Mouse (Mus musculus) G1E (cell line): ENCODE data around the gene Gnpat. TPM values are rescaled to one million over a fixed set of nuclear protein-coding genes. Genes with fewer than 3 reads are reported as not detected.

Experiments
- ATAC-seq: 2 replicates; pipeline ENCODE4 v1.8.0; 2016; ENCODE audit warnings: mild to moderate bottlenecking; ENCODE audit not compliant: insufficient number of reproducible peaks, poor library complexity, low FRiP score, severe bottlenecking; ENCODE audit errors: extremely low read depth
- DNase-seq: peaks from one replicate; pipeline ENCODE4 v3.0.0; 2012; ENCODE audit warnings: low spot score
- H3K27me3 ChIP-seq: 2 replicates; pipeline ENCODE4 v1.6.1; 2012; ENCODE audit warnings: mild to moderate bottlenecking, low read length, inconsistent platforms; ENCODE audit not compliant: insufficient read depth
- H3K36me3 ChIP-seq: replicated peaks from 2 replicates; pipeline ENCODE3; 2012; ENCODE audit warnings: mild to moderate bottlenecking, inconsistent platforms
- H3K4me1 ChIP-seq: 2 replicates; pipeline ENCODE4 v1.6.1; 2012; ENCODE audit warnings: low read depth, low read length, inconsistent platforms, mixed read lengths; ENCODE audit not compliant: insufficient read depth
- H3K4me3 ChIP-seq: 2 replicates; pipeline ENCODE4 v1.5.1; 2012; ENCODE audit warnings: low read depth, mild to moderate bottlenecking, inconsistent platforms, low read length, moderate library complexity, mixed read lengths
- H3K9me3 ChIP-seq: replicated peaks from 2 replicates; pipeline ENCODE4 v1.6.1; 2012; ENCODE audit warnings: inconsistent platforms
- CTCF ChIP-seq: IDR thresholded peaks from 2 replicates; pipeline ENCODE4 v1.5.1; 2012; ENCODE audit warnings: low read depth, low read length, inconsistent platforms, mixed read lengths
- GATA1 ChIP-seq: IDR thresholded peaks from 2 replicates; pipeline ENCODE4 v1.6.1; 2012; ENCODE audit warnings: borderline replicate concordance, low read length, inconsistent platforms, mixed read lengths
- GATA2 ChIP-seq: IDR thresholded peaks from 2 replicates; pipeline ENCODE4 v1.6.1; 2012; ENCODE audit warnings: low read depth, low read length, inconsistent platforms, borderline replicate concordance
- POLR2AphosphoS5 ChIP-seq: IDR thresholded peaks from 2 replicates; pipeline ENCODE4 v1.6.1; 2012; ENCODE audit warnings: low read depth, low read length, inconsistent platforms; ENCODE audit not compliant: insufficient replicate concordance
- TAL1 ChIP-seq: conservative IDR thresholded peaks from 2 replicates; pipeline ENCODE4 v1.6.1; 2012; ENCODE audit warnings: low read depth, low read length, inconsistent platforms, mixed read lengths
- polyA plus RNA-seq: library from polyadenylated mRNA; stranded (reverse); fragments of >175 nt; gene quantifications from 2 replicates; pipeline ENCODE4 v1.2.3, GENCODE M21; 2012
- total RNA-seq, 2 experiments: library from RNA; stranded (forward) in 1 of 2; stranded (reverse) in 1 of 2; fragments of 200-1000 nt in 1 of 2; fragments of >200 nt in 1 of 2; fragmentation: Nextera tagmentation in 1 of 2; gene quantifications; 2 replicates each; pipeline ENCODE4 v1.2.3; 2014 to 2017

The Gnpat gene
- total and polyA plus RNA-seq, 3 experiments = 125 to 131 (median 128) TPM

GRCm38 (mm10) chr8:124820125-124820524, 42.7 kb upstream of the Gnpat start:
- DNase-seq (no peak), ATAC-seq (no peak)
- TF ChIP-seq CTCF = no peak
- TF ChIP-seq GATA1 = no peak
- no peak for TF ChIP-seq POLR2AphosphoS5
- no peak for TF ChIP-seq GATA2
- TF ChIP-seq TAL1 = no peak
- H3K4me3 ChIP-seq = no peak overlapping the region
- no peaks in the 10 kb centered on the region for H3K36me3 ChIP-seq
- H3K4me1 ChIP-seq = no peaks in the 10 kb centered on the region
- H3K27me3 ChIP-seq = peaks cover 14% of the 10 kb centered on the region; the same call in 1 of the 2 replicates
- peaks cover 21% of the 10 kb centered on the region for H3K9me3 ChIP-seq

GRCm38 (mm10) chr8:124823497-124823896, 39.3 kb upstream of the Gnpat start:
- Histone ChIP-seq H3K9me3 (no peaks in the 10 kb centered on the region), H3K36me3 (no peaks in the 10 kb centered on the region), H3K4me3 (no peak overlapping the region), H3K4me1 (peaks cover 9% of the 10 kb centered on the region), H3K27me3 (peaks cover 26% of the 10 kb centered on the region)
- TF ChIP-seq CTCF (no peak), GATA1 (no peak), TAL1 (no peak), POLR2AphosphoS5 (no peak), GATA2 (no peak)
- ATAC-seq = no peak
- no peak for DNase-seq

- Histone ChIP-seq H3K4me1 (peaks cover 12% of the 10 kb centered on the region), H3K4me3 (no peak overlapping the region), H3K9me3 (no peaks in the 10 kb centered on the region), H3K27me3 (peaks cover 44% of the 10 kb centered on the region), H3K36me3 (no peaks in the 10 kb centered on the region)
- TF ChIP-seq CTCF = no peak
- TF ChIP-seq GATA2 = no peak
- no peak for TF ChIP-seq POLR2AphosphoS5
- no peak for DNase-seq
- ATAC-seq = no peak
Observed at GRCm38 (mm10) chr8:124826658-124827057, 36.2 kb upstream of the Gnpat start.

- H3K4me3 ChIP-seq = no peak overlapping the region
- peaks cover 13% of the 10 kb centered on the region for H3K4me1 ChIP-seq
- peaks cover 45% of the 10 kb centered on the region for H3K27me3 ChIP-seq
- ATAC-seq (0 out of 2 replicates have a peak, but pooled peaks have one; percentile 18), DNase-seq (peak; percentile 55)
- TF ChIP-seq CTCF (peak; percentile 90), POLR2AphosphoS5 (no peak)
- no peaks in the 10 kb centered on the region for H3K9me3 ChIP-seq
- no peaks in the 10 kb centered on the region for H3K36me3 ChIP-seq
Observed at GRCm38 (mm10) chr8:124827387-124827786, 35.4 kb upstream of the Gnpat start.

GRCm38 (mm10) chr8:124828561-124829240, 34.1 kb upstream of the Gnpat start:
- DNase-seq (no peak), ATAC-seq (no peak)
- H3K4me3 ChIP-seq = no peak overlapping the region
- peaks cover 13% of the 10 kb centered on the region for H3K4me1 ChIP-seq
- no peaks in the 10 kb centered on the region for H3K36me3 ChIP-seq
- TF ChIP-seq TAL1 (no peak), GATA2 (no peak), CTCF (no peak), GATA1 (no peak), POLR2AphosphoS5 (no peak)
- H3K27me3 ChIP-seq = peaks cover 39% of the 10 kb centered on the region
- no peaks in the 10 kb centered on the region for H3K9me3 ChIP-seq

- no peaks in the 10 kb centered on the region for H3K36me3 ChIP-seq
- no peak for DNase-seq
- ATAC-seq = no peak
- no peaks in the 10 kb centered on the region for H3K9me3 ChIP-seq
- TF ChIP-seq TAL1 = no peak
- TF ChIP-seq GATA1 = no peak
- no peak for TF ChIP-seq CTCF
- no peak for TF ChIP-seq GATA2
- no peak for TF ChIP-seq POLR2AphosphoS5
- H3K4me1 ChIP-seq = peaks cover 13% of the 10 kb centered on the region
- no peak overlapping the region for H3K4me3 ChIP-seq
- H3K27me3 ChIP-seq = peaks cover 39% of the 10 kb centered on the region
Observed at GRCm38 (mm10) chr8:124830050-124830449, 32.8 kb upstream of the Gnpat start.
